ENCODE assay signal across 9 mouse cellular contexts in the genomic region with DNA sequence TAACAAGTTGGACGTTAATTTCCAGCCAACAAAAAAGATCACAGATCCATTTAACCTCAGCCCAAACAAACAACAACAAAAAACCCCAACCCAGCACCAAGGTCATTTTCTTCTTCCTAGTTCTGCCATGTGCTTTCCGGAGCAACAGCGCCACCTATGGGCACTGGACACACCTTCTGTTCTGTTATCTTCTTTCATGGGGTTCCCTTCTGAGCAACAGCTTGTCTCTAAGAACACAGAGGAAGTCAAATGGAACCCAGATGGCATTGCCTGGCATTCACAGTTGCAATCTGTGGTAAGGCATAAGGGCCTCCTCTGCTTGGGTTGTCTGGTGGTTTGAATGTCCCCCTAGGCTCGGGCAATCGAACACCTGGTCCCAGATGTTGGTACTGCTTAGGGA. TPM values are rescaled to one million over a fixed set of nuclear protein-coding genes. Genes with fewer than 3 reads are reported as not detected.
A peak's percentile ranks its signal among the peaks of the same experiment; 100 is the strongest.
DNase-seq lines count a peak whose midpoint lies in the region; ATAC-seq and TF ChIP-seq lines count a peak whose summit lies in the region.
"Had no signal": no experiment of that assay in that cellular context is flagged by ENCODE, and none has a peak within 500 bp of the region (broad histone marks: within the 10 kb centered on the region; RNA-seq: fewer than 3 reads in every experiment).

No protein-coding gene starts in this region.

- no peak for TF ChIP-seq POLR2A in thymus, adult 2 months (IDR thresholded peaks at IDR 0.05; ENCODE audit: control insufficient read depth, extremely low read depth, insufficient read depth, low read length, poor library complexity)
- TF ChIP-seq POLR2A in cortical plate, adult 2 months (IDR thresholded peaks at IDR 0.05; ENCODE audit: extremely low read depth, insufficient read depth, low read length), result no peak

- TF ChIP-seq CTCF in thymus, adult 2 months (IDR thresholded peaks at IDR 0.05; ENCODE audit: borderline replicate concordance, control insufficient read depth, extremely low read depth, insufficient read depth, low read length, poor library complexity), result no peak
- TF ChIP-seq CTCF in cortical plate, adult 2 months (IDR thresholded peaks at IDR 0.05; ENCODE audit: extremely low read depth, insufficient read depth, low read length), result peak; percentile 86
- peak; percentile 68 for TF ChIP-seq CTCF in stomach, postnatal 0 days (IDR thresholded peaks at IDR 0.05; ENCODE audit: low read depth)

- no peak overlapping the region for H3K4me3 ChIP-seq in thymus, adult 2 months (ENCODE audit: control insufficient read depth, insufficient read depth, low read length)
- H3K4me3 ChIP-seq in cortical plate, adult 2 months (ENCODE audit: insufficient read depth, low read length), result no peak overlapping the region
- no peak overlapping the region for H3K4me3 ChIP-seq in limb, embryonic 10.5 days
- H3K4me3 ChIP-seq in stomach, postnatal 0 days (ENCODE audit: low read depth, low read length), result no peak overlapping the region
- H3K4me3 ChIP-seq in heart, embryonic 11.5 days (ENCODE audit: low read depth, low read length), result no peak overlapping the region
- H3K4me3 ChIP-seq: liver, embryonic 13.5 days had no signal

- DNase-seq in embryo, embryonic 9.5 days (ENCODE audit: extremely low spot score), result peak; percentile 22
- no peak for DNase-seq in embryo, embryonic 11 days
- DNase-seq in thymus, adult 2 months, result peak; percentile 13
- DNase-seq in thymus, adult 18-20 months, result no peak
- DNase-seq in limb, embryonic 10.5 days (ENCODE audit: low spot score), result peak; percentile 48
- DNase-seq in stomach, postnatal 0 days (ENCODE audit: low spot score), result peak; percentile 59
- DNase-seq: liver, embryonic 13.5 days had no signal

- no peaks in the 10 kb centered on the region for H3K4me1 ChIP-seq in thymus, adult 2 months (replicated peaks; ENCODE audit: control insufficient read depth, insufficient read depth, low read length)
- no peaks in the 10 kb centered on the region for H3K4me1 ChIP-seq in cortical plate, adult 2 months (ENCODE audit: control insufficient read depth, insufficient read depth, low read length)
- peaks cover 29% of the 10 kb centered on the region for H3K4me1 ChIP-seq in limb, embryonic 10.5 days
- H3K4me1 ChIP-seq in stomach, postnatal 0 days (replicated peaks; ENCODE audit: control insufficient read depth, insufficient read depth), result no peaks in the 10 kb centered on the region
- peaks cover 30% of the 10 kb centered on the region for H3K4me1 ChIP-seq in heart, embryonic 11.5 days (ENCODE audit: control insufficient read depth, insufficient read depth, low read length)
- H3K4me1 ChIP-seq: liver, embryonic 13.5 days had no signal

- no peak for TF ChIP-seq EP300 in stomach, postnatal 0 days (optimal IDR thresholded peaks at IDR 0.05)

- no peak overlapping the region for H3K9ac ChIP-seq in stomach, postnatal 0 days (ENCODE audit: low read length)
- no peak overlapping the region for H3K9ac ChIP-seq in heart, embryonic 11.5 days (ENCODE audit: low read depth, low read length)
- H3K9ac ChIP-seq: liver, embryonic 13.5 days had no signal

- ATAC-seq in stomach, postnatal 0 days (ENCODE audit: low FRiP score, low TSS enrichment), result no peak
- no peak for ATAC-seq in heart, embryonic 11.5 days (replicated peaks; ENCODE audit: insufficient number of reproducible peaks, low FRiP score, low TSS enrichment)

- H3K4me2 ChIP-seq in stomach, postnatal 0 days (replicated peaks; ENCODE audit: low read depth), result no peak overlapping the region
- H3K4me2 ChIP-seq in heart, embryonic 11.5 days, result no peak overlapping the region
- H3K4me2 ChIP-seq: liver, embryonic 13.5 days had no signal

- no peaks in the 10 kb centered on the region for H3K27me3 ChIP-seq in thymus, adult 2 months (ENCODE audit: control insufficient read depth, insufficient read depth, low read length)
- peaks cover 3% of the 10 kb centered on the region; the same call in 1 of the 2 replicates for H3K27me3 ChIP-seq in limb, embryonic 10.5 days (ENCODE audit: low read depth, poor library complexity, severe bottlenecking)
- no peaks in the 10 kb centered on the region for H3K27me3 ChIP-seq in stomach, postnatal 0 days (ENCODE audit: control insufficient read depth, insufficient read depth, low read length)
- H3K27me3 ChIP-seq in heart, embryonic 11.5 days (ENCODE audit: control insufficient read depth, insufficient read depth, low read length), result no peaks in the 10 kb centered on the region
- H3K27me3 ChIP-seq: liver, embryonic 13.5 days had no signal

- H3K27ac ChIP-seq in thymus, adult 2 months (ENCODE audit: control insufficient read depth, insufficient read depth, low read length), result no peak overlapping the region
- H3K27ac ChIP-seq in cortical plate, adult 2 months (ENCODE audit: insufficient read depth, low read length), result no peak overlapping the region
- H3K27ac ChIP-seq in limb, embryonic 10.5 days, result no peak overlapping the region
- no peak overlapping the region for H3K27ac ChIP-seq in stomach, postnatal 0 days (replicated peaks)
- no peak overlapping the region for H3K27ac ChIP-seq in heart, embryonic 11.5 days (ENCODE audit: low read depth, low read length)
- H3K27ac ChIP-seq: liver, embryonic 13.5 days had no signal

- H3K9me3 ChIP-seq in limb, embryonic 10.5 days (replicated peaks), result no peaks in the 10 kb centered on the region
- H3K9me3 ChIP-seq in stomach, postnatal 0 days (ENCODE audit: control insufficient read depth, low read length), result no peaks in the 10 kb centered on the region
- 0 out of 2 replicates have a peak, but pooled peaks cover 3% of the 10 kb centered on the region for H3K9me3 ChIP-seq in heart, embryonic 11.5 days (replicated peaks; ENCODE audit: control insufficient read depth, low read length)
- H3K9me3 ChIP-seq: liver, embryonic 13.5 days had no signal

- H3K36me3 ChIP-seq in thymus, adult 2 months (ENCODE audit: control insufficient read depth, insufficient read depth, low read length), result no peaks in the 10 kb centered on the region
- no peaks in the 10 kb centered on the region for H3K36me3 ChIP-seq in limb, embryonic 10.5 days
- no peaks in the 10 kb centered on the region for H3K36me3 ChIP-seq in stomach, postnatal 0 days (ENCODE audit: control insufficient read depth, insufficient read depth, low read length)
- no peaks in the 10 kb centered on the region for H3K36me3 ChIP-seq in heart, embryonic 11.5 days (ENCODE audit: control insufficient read depth, insufficient read depth, low read length)
- H3K36me3 ChIP-seq: liver, embryonic 13.5 days had no signal

- 66% methylated on average over 5 of the region's 5 CpGs for WGBS in thymus, adult 2 months
- 69% methylated on average over 5 of the region's 5 CpGs for WGBS in limb, embryonic 10.5 days
- 78% methylated on average over 5 of the region's 5 CpGs for whole genome bisulfite sequencing in stomach, postnatal 0 days
- WGBS in heart, embryonic 11.5 days (ENCODE audit: insufficient replicate concordance), result 72% methylated on average over 5 of the region's 5 CpGs

RNA-seq across cellular contexts. Expression of a gene that starts 19.4 kb away (rescaled TPM):
- polyA plus RNA-seq in thymus, adult 2 months (2012; rRNA removed), result 4.4 and 4.9 TPM in 2 replicates
- polyA plus RNA-seq in cortical plate, adult 2 months (2012; rRNA removed), result 10.9 and 11.8 TPM in 2 replicates
- polyA plus RNA-seq in limb, embryonic 10.5 days (2016; fragmentation: Nextera tagmentation; extraction: Ambion mirVana), result 11.4 and 15.3 TPM in 2 replicates
- 19.1 TPM in 2 replicates for polyA plus RNA-seq in stomach, postnatal 0 days (2015; fragmentation: Nextera tagmentation; extraction: Ambion mirVana)
- polyA plus RNA-seq in heart, embryonic 11.5 days (2014; fragmentation: Nextera tagmentation; extraction: Ambion mirVana), result 31.3 and 33.7 TPM in 2 replicates

Comparison
In these comparisons a context has a peak if more than half of its experiments do, and no peak if none do; other contexts are left out.
1. DNase-seq: peak in embryo, embryonic 9.5 days (single experiment), thymus, adult 2 months (single experiment), limb, embryonic 10.5 days (single experiment) and stomach, postnatal 0 days (single experiment); none in embryo, embryonic 11 days (single experiment) and thymus, adult 18-20 months (0 of 2).